Mouse (Mus musculus) heart, postnatal 14 days (tissue): ENCODE measurements around the gene Nphp1. TPM values are rescaled to one million over a fixed set of nuclear protein-coding genes. Genes with fewer than 3 reads are reported as not detected.

Source experiments
- DNase-seq, 2 experiments: peaks; one replicate each; pipeline ENCODE4 v3.0.0; 2021 to 2022
- intact Hi-C: fragments of 180-260 bp; cut with DNase I; formaldehyde crosslinking; loops from one replicate; pipeline ENCODE4 v1.15.1; 2025
- total RNA-seq, 2 experiments: library from RNA; stranded (reverse); gene quantifications; 2 replicates each; pipeline ENCODE4 v1.2.3; 2021

The Nphp1 gene
- total RNA-seq, 2 experiments from 2014 or later: 7.4 to 9.0 TPM

DNA sequence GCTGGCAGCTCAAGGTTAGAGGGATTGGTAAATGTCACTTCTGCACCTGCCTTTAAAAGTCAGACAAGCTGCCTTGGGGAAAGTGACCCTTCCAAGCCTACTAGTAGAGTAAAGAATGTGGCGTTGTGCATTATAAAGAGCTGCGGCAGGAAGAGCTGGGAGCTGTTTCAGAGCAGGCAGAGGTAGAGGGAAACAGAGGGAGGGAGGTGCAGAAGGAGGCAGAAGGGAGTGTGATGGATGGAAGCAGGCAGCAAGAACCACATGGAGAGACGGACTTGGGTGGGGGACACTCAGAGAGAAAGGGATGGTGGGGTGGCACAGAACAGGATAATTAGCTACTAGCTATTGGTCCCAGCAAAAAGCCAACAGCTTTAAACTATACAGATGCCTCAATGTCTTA, 80.6 kb downstream of the Nphp1 start:
- DNase-seq: no peak
- intact Hi-C loops: no loop called here

DNA sequence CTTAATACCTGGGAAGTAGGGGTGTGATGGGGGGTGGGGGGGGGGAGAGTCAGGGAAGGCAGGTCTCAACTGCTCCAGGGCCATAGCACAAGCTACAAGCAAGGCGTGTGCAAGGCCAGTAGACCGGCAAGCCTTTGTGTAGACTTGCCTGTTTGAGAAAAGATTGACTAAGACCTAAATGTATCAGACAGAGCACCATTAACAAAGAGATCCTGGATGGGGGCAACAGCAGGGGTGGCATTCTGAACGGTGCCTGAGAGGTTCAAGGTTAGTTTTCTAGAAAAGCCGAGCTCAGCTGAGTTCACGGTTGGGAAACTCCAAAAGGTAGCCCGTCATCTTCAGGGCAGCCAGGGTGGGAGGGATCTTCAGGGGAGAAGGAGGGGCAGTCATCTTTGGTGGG, 83.4 kb downstream of the Nphp1 start:
- intact Hi-C loops: no loop called here
- no peak for DNase-seq

Other genes with a start within 250 kb of the Nphp1 start
- not detected for gene Prom2, start 247.4 kb downstream of the Nphp1 start, total RNA-seq
- 1 to 10 TPM; 1.9 to 2.0 TPM for gene Zfp661, start 201.8 kb downstream of the Nphp1 start, total RNA-seq
- 100 to 1,000 TPM in 1 of 2 experiments, 10 to 100 TPM in 1; 99.6 to 104 TPM for gene Mrps5, start 201.7 kb downstream of the Nphp1 start, total RNA-seq
- 1 to 10 TPM; 2.5 to 3.6 TPM for gene Mal, start 132.2 kb downstream of the Nphp1 start, total RNA-seq
- 10 to 100 TPM in 1 of 2 experiments, 1 to 10 TPM in 1; 9.5 to 10.6 TPM for gene Mall, start 59.0 kb downstream of the Nphp1 start, total RNA-seq
- gene Mtln, start 3.6 kb upstream of the Nphp1 start, total RNA-seq: 10 to 100 TPM; 39.6 to 42.4 TPM
- 1 to 10 TPM; 2.1 to 2.4 TPM for gene Bub1, start 43.0 kb upstream of the Nphp1 start, total RNA-seq
- gene Acoxl, start 50.0 kb upstream of the Nphp1 start, total RNA-seq: not detected